Mouse (Mus musculus): ENCODE results near the gene Tnpo2. TPM values are rescaled to one million over a fixed set of nuclear protein-coding genes. Genes with fewer than 3 reads are reported as not detected.

Tnpo2 gene
- polyA plus RNA-seq, 1 experiment from 2014 or later = 23.2 TPM

- Histone ChIP-seq H3K4me3 (peak overlapping the region; percentile 85), H3K27me3 (replicated peaks) (no peaks in the 10 kb centered on the region), H3K27ac (replicated peaks) (peak overlapping the region; percentile 88), H3K9me3 (no peaks in the 10 kb centered on the region), H3K4me2 (peak overlapping the region; percentile 91), H3K4me1 (peaks cover 41% of the 10 kb centered on the region), H3K9ac (peak overlapping the region; percentile 99), H3K36me3 (peaks cover 52% of the 10 kb centered on the region)
- under 1% methylated on average over 13 of the region's 13 CpGs for WGBS
- no peak for ATAC-seq (ENCODE audit: extremely low read depth, insufficient number of reproducible peaks, low FRiP score, low TSS enrichment)
Observed at GRCm38 (mm10) chr8:85027516-85027855, 9.2 kb upstream of the Tnpo2 start.

- Histone ChIP-seq H3K36me3 (peaks cover 52% of the 10 kb centered on the region), H3K4me3 (peak overlapping the region; percentile 85), H3K9me3 (no peaks in the 10 kb centered on the region), H3K9ac (peak overlapping the region; percentile 99), H3K4me1 (peaks cover 41% of the 10 kb centered on the region), H3K27me3 (replicated peaks) (no peaks in the 10 kb centered on the region), H3K4me2 (peak overlapping the region; percentile 91), H3K27ac (replicated peaks) (no peak overlapping the region)
- ATAC-seq (ENCODE audit: extremely low read depth, insufficient number of reproducible peaks, low FRiP score, low TSS enrichment) = no peak
- 17% methylated on average over 2 of the region's 2 CpGs for WGBS
Observed at GRCm38 (mm10) chr8:85027922-85028321, 8.8 kb upstream of the Tnpo2 start.

- no peaks in the 10 kb centered on the region for H3K9me3 ChIP-seq
- H3K9ac ChIP-seq = peak overlapping the region; percentile 99; the same call in 1 of the 2 replicates
- no peak for ATAC-seq (ENCODE audit: extremely low read depth, insufficient number of reproducible peaks, low FRiP score, low TSS enrichment)
- H3K4me2 ChIP-seq = peak overlapping the region; percentile 91
- peak overlapping the region; percentile 85 for H3K4me3 ChIP-seq
- H3K27me3 ChIP-seq (replicated peaks) = no peaks in the 10 kb centered on the region
- peaks cover 52% of the 10 kb centered on the region for H3K36me3 ChIP-seq
- H3K4me1 ChIP-seq = peaks cover 39% of the 10 kb centered on the region
- 88% methylated on average over 14 of the region's 14 CpGs for WGBS
- no peak overlapping the region for H3K27ac ChIP-seq (replicated peaks)
Observed at GRCm38 (mm10) chr8:85029271-85029670, 7.4 kb upstream of the Tnpo2 start.

GRCm38 (mm10) chr8:85032622-85033311 lies 3.9 kb upstream of the Tnpo2 start:
- Histone ChIP-seq H3K4me2 (no peak overlapping the region), H3K27me3 (replicated peaks) (no peaks in the 10 kb centered on the region), H3K4me1 (peaks cover 41% of the 10 kb centered on the region), H3K36me3 (peaks cover 52% of the 10 kb centered on the region), H3K4me3 (no peak overlapping the region), H3K27ac (replicated peaks) (no peak overlapping the region), H3K9me3 (no peaks in the 10 kb centered on the region), H3K9ac (no peak overlapping the region)
- WGBS = 76% methylated on average over 4 of the region's 4 CpGs
- ATAC-seq (ENCODE audit: extremely low read depth, insufficient number of reproducible peaks, low FRiP score, low TSS enrichment) = no peak

GRCm38 (mm10) chr8:85033867-85034266 lies 2.8 kb upstream of the Tnpo2 start:
- Histone ChIP-seq H3K4me1 (peaks cover 38% of the 10 kb centered on the region), H3K9me3 (no peaks in the 10 kb centered on the region), H3K4me3 (no peak overlapping the region), H3K36me3 (peaks cover 52% of the 10 kb centered on the region), H3K27ac (replicated peaks) (no peak overlapping the region), H3K9ac (no peak overlapping the region), H3K27me3 (replicated peaks) (no peaks in the 10 kb centered on the region), H3K4me2 (peak overlapping the region; percentile 96; the same call in 1 of the 2 replicates)
- 55% methylated on average over 1 of the region's 1 CpGs for WGBS
- no peak for ATAC-seq (ENCODE audit: extremely low read depth, insufficient number of reproducible peaks, low FRiP score, low TSS enrichment)

GRCm38 (mm10) chr8:85034764-85035163 lies 2.0 kb upstream of the Tnpo2 start:
- H3K9ac ChIP-seq = peak overlapping the region; percentile 84
- peak overlapping the region; percentile 83; the same call in 1 of the 2 replicates for H3K27ac ChIP-seq (replicated peaks)
- H3K27me3 ChIP-seq (replicated peaks) = no peaks in the 10 kb centered on the region
- H3K4me3 ChIP-seq = peak overlapping the region; percentile 71
- WGBS = 5% methylated on average over 13 of the region's 13 CpGs
- no peaks in the 10 kb centered on the region for H3K9me3 ChIP-seq
- peaks cover 37% of the 10 kb centered on the region for H3K4me1 ChIP-seq
- peak overlapping the region; percentile 96 for H3K4me2 ChIP-seq
- ATAC-seq (ENCODE audit: extremely low read depth, insufficient number of reproducible peaks, low FRiP score, low TSS enrichment) = no peak
- H3K36me3 ChIP-seq = peaks cover 44% of the 10 kb centered on the region

GRCm38 (mm10) chr8:85035165-85035727 lies 1.5 kb upstream of the Tnpo2 start:
- Histone ChIP-seq H3K4me1 (peaks cover 42% of the 10 kb centered on the region), H3K9me3 (no peaks in the 10 kb centered on the region)
- 4% methylated on average over 12 of the region's 12 CpGs for WGBS

GRCm38 (mm10) chr8:85035728-85036310 lies 896 bp upstream of the Tnpo2 start:
- H3K36me3 ChIP-seq = peaks cover 44% of the 10 kb centered on the region
- peak overlapping the region; percentile 71 for H3K4me3 ChIP-seq
- no peaks in the 10 kb centered on the region for H3K9me3 ChIP-seq
- peak overlapping the region; percentile 96 for H3K4me2 ChIP-seq
- H3K27ac ChIP-seq (replicated peaks) = peak overlapping the region; percentile 83
- WGBS = under 1% methylated on average over 15 of the region's 15 CpGs
- peak overlapping the region; percentile 84 for H3K9ac ChIP-seq
- no peak for ATAC-seq (ENCODE audit: extremely low read depth, insufficient number of reproducible peaks, low FRiP score, low TSS enrichment)
- H3K4me1 ChIP-seq = peaks cover 46% of the 10 kb centered on the region
- no peaks in the 10 kb centered on the region for H3K27me3 ChIP-seq (replicated peaks)

More at GRCm38 (mm10) chr8:85035165-85035727, 1.5 kb upstream of the Tnpo2 start:
- Histone ChIP-seq H3K9ac (peak overlapping the region; percentile 84), H3K27me3 (replicated peaks) (no peaks in the 10 kb centered on the region), H3K27ac (replicated peaks) (peak overlapping the region; percentile 83), H3K4me2 (peak overlapping the region; percentile 96), H3K4me3 (peak overlapping the region; percentile 71), H3K36me3 (peaks cover 44% of the 10 kb centered on the region)
- no peak for ATAC-seq (ENCODE audit: extremely low read depth, insufficient number of reproducible peaks, low FRiP score, low TSS enrichment)

- Histone ChIP-seq H3K36me3 (peaks cover 44% of the 10 kb centered on the region), H3K27me3 (replicated peaks) (no peaks in the 10 kb centered on the region), H3K27ac (replicated peaks) (peak overlapping the region; percentile 83), H3K9ac (peak overlapping the region; percentile 84), H3K4me2 (peak overlapping the region; percentile 96), H3K4me1 (peaks cover 46% of the 10 kb centered on the region), H3K9me3 (no peaks in the 10 kb centered on the region), H3K4me3 (peak overlapping the region; percentile 71)
- WGBS = 0% methylated on average over 9 of the region's 9 CpGs
- ATAC-seq (ENCODE audit: extremely low read depth, insufficient number of reproducible peaks, low FRiP score, low TSS enrichment) = peak; percentile 12; the same call in 1 of the 2 replicates
Observed at GRCm38 (mm10) chr8:85036381-85036717, 366 bp upstream of the Tnpo2 start.

- 2% methylated on average over 14 of the region's 14 CpGs for WGBS
- ATAC-seq (ENCODE audit: extremely low read depth, insufficient number of reproducible peaks, low FRiP score, low TSS enrichment) = peak; percentile 38
- H3K4me3 ChIP-seq = peak overlapping the region; percentile 71
- H3K9me3 ChIP-seq = no peaks in the 10 kb centered on the region
- H3K27ac ChIP-seq (replicated peaks) = peak overlapping the region; percentile 99
- H3K4me1 ChIP-seq = peaks cover 46% of the 10 kb centered on the region
- H3K27me3 ChIP-seq (replicated peaks) = no peaks in the 10 kb centered on the region
- H3K9ac ChIP-seq = peak overlapping the region; percentile 93
- H3K36me3 ChIP-seq = peaks cover 44% of the 10 kb centered on the region
- H3K4me2 ChIP-seq = peak overlapping the region; percentile 91
Observed at GRCm38 (mm10) chr8:85037366-85037680, 608 bp downstream of the Tnpo2 start.

- Histone ChIP-seq H3K27ac (replicated peaks) (peak overlapping the region; percentile 99), H3K4me2 (peak overlapping the region; percentile 91), H3K27me3 (replicated peaks) (no peaks in the 10 kb centered on the region), H3K4me3 (peak overlapping the region; percentile 71), H3K9ac (peak overlapping the region; percentile 93), H3K4me1 (peaks cover 46% of the 10 kb centered on the region), H3K9me3 (no peaks in the 10 kb centered on the region), H3K36me3 (peaks cover 44% of the 10 kb centered on the region)
- WGBS = under 1% methylated on average over 56 of the region's 57 CpGs
- ATAC-seq (ENCODE audit: extremely low read depth, insufficient number of reproducible peaks, low FRiP score, low TSS enrichment) = 0 out of 2 replicates have a peak, but pooled peaks have one; percentile 10
Observed at GRCm38 (mm10) chr8:85037681-85038531, 1.2 kb downstream of the Tnpo2 start.
